Mouse (Mus musculus): ENCODE data around the gene Kdm6a. TPM values are rescaled to one million over a fixed set of nuclear protein-coding genes. Genes with fewer than 3 reads are reported as not detected.

The Kdm6a gene
- polyA plus RNA-seq, 1 experiment: not detected

DNA sequence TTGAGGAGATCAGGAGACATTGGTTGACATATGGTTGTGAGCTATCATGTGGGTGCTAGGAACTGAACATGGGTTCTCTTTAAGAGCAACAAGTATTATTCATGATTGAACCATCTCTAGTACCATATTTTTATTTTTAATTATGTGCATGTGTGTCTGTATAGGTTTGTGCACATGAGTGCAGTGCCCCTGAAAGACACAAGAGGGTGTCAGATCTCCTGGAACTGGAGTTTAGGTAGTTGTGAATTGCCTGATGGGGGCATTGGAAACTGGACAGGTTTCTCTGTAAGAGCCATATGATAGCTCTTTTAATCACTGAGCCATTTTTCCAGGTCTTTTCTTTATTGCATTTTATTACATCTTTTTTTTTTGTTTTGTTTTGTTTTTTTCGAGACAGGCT is 6.6 kb downstream of the Kdm6a start:
- WGBS: 88% methylated on average over 1 of the region's 1 CpGs
- no peak overlapping the region for H3K27ac ChIP-seq (ENCODE audit: insufficient read depth, low read depth, low read length)
- no peak for TF ChIP-seq POLR2A (IDR thresholded peaks at IDR 0.05; ENCODE audit: insufficient read depth, low read depth, low read length)
- no peak for TF ChIP-seq CTCF (IDR thresholded peaks at IDR 0.05; ENCODE audit: insufficient read depth, low read depth, low read length)
- H3K4me1 ChIP-seq (ENCODE audit: control insufficient read depth, insufficient read depth, low read length): no peaks in the 10 kb centered on the region
- no peak overlapping the region for H3K4me3 ChIP-seq (ENCODE audit: insufficient read depth, low read depth, low read length)

GRCm38 (mm10) chrX:18174831-18175230 is 12.5 kb downstream of the Kdm6a start:
- no peaks in the 10 kb centered on the region for H3K4me1 ChIP-seq (ENCODE audit: control insufficient read depth, insufficient read depth, low read length)
- 60% methylated on average over 4 of the region's 4 CpGs for WGBS
- H3K27ac ChIP-seq (ENCODE audit: insufficient read depth, low read depth, low read length): no peak overlapping the region
- no peak overlapping the region for H3K4me3 ChIP-seq (ENCODE audit: insufficient read depth, low read depth, low read length)
- TF ChIP-seq POLR2A (IDR thresholded peaks at IDR 0.05; ENCODE audit: insufficient read depth, low read depth, low read length): no peak
- TF ChIP-seq CTCF (IDR thresholded peaks at IDR 0.05; ENCODE audit: insufficient read depth, low read depth, low read length): no peak

GRCm38 (mm10) chrX:18177803-18178202 is 15.4 kb downstream of the Kdm6a start:
- Histone ChIP-seq H3K27ac (ENCODE audit: insufficient read depth, low read depth, low read length) (no peak overlapping the region), H3K4me1 (ENCODE audit: control insufficient read depth, insufficient read depth, low read length) (no peaks in the 10 kb centered on the region), H3K4me3 (ENCODE audit: insufficient read depth, low read depth, low read length) (no peak overlapping the region)
- WGBS: 85% methylated on average over 4 of the region's 4 CpGs
- TF ChIP-seq CTCF (IDR thresholded peaks at IDR 0.05; ENCODE audit: insufficient read depth, low read depth, low read length) (no peak), POLR2A (IDR thresholded peaks at IDR 0.05; ENCODE audit: insufficient read depth, low read depth, low read length) (no peak)

DNA sequence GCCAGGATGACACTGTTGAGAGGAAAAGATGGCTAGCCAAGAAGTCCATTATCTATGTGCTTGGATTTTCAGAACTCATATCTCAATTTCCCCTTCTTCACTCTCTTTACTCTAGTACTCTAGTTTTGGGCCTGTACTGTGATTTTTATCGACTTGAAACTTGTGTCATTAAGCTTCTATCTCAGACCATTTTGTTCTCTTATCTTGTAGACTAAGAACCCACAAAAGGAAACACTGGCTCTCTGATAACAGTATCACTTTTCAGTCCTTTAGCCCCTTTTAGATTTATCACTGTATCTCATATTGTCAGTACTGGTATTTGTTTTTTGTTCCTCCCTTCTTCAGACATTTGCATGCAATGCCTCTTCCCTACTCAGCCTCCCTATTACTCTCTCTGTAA is 17.1 kb downstream of the Kdm6a start:
- Histone ChIP-seq H3K4me3 (ENCODE audit: insufficient read depth, low read depth, low read length) (no peak overlapping the region), H3K27ac (ENCODE audit: insufficient read depth, low read depth, low read length) (no peak overlapping the region), H3K4me1 (ENCODE audit: control insufficient read depth, insufficient read depth, low read length) (no peaks in the 10 kb centered on the region)
- TF ChIP-seq POLR2A (IDR thresholded peaks at IDR 0.05; ENCODE audit: insufficient read depth, low read depth, low read length) (no peak), CTCF (IDR thresholded peaks at IDR 0.05; ENCODE audit: insufficient read depth, low read depth, low read length) (no peak)
- WGBS: 93% methylated on average over 1 of the region's 1 CpGs

DNA sequence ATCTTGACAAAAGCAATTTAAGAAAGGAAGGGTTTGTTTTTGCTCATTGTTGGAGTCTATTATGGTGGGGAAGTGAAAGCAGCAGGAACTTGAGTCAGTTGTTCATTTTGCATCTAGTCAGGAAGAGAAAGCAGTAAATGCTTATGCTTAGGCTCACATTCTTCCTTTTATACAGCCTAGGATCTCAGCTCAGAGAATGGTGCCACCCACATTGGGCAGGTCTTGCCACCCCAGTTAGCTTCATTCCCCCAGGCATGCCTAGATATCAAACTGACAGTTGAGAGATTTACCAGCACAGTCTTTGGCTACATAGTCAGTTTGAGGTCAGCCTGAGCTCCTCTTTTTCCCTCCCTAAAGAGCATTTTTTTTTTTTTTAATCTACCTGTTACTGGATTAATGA is 24.8 kb downstream of the Kdm6a start:
- Histone ChIP-seq H3K4me3 (ENCODE audit: insufficient read depth, low read depth, low read length) (no peak overlapping the region), H3K4me1 (ENCODE audit: control insufficient read depth, insufficient read depth, low read length) (no peaks in the 10 kb centered on the region), H3K27ac (ENCODE audit: insufficient read depth, low read depth, low read length) (no peak overlapping the region; the same call in 1 of the 2 replicates)
- no peak for TF ChIP-seq POLR2A (IDR thresholded peaks at IDR 0.05; ENCODE audit: insufficient read depth, low read depth, low read length)
- TF ChIP-seq CTCF (IDR thresholded peaks at IDR 0.05; ENCODE audit: insufficient read depth, low read depth, low read length): no peak

DNA sequence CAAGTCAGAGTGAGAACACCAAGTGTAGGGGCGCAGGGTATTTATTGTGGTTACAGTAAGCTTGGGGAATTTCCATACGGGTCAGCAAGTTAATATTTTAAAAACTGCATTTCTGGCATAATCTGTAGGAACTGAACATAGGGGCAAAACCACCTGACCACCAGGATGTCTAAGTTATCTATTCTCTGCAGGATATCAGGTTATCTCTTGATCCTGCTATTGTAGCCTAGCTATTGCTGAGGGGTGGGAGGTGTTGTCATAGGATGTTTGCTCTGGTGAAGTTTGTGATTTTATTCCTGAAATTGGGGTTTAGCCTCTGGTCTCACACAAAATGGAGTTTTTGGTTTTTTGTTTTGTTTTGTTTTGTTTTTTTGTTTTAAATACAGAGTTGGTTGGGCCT is 25.9 kb downstream of the Kdm6a start:
- TF ChIP-seq POLR2A (IDR thresholded peaks at IDR 0.05; ENCODE audit: insufficient read depth, low read depth, low read length) (no peak), CTCF (IDR thresholded peaks at IDR 0.05; ENCODE audit: insufficient read depth, low read depth, low read length) (no peak)
- Histone ChIP-seq H3K27ac (ENCODE audit: insufficient read depth, low read depth, low read length) (no peak overlapping the region), H3K4me3 (ENCODE audit: insufficient read depth, low read depth, low read length) (no peak overlapping the region), H3K4me1 (ENCODE audit: control insufficient read depth, insufficient read depth, low read length) (no peaks in the 10 kb centered on the region)
- WGBS: 98% methylated on average over 2 of the region's 2 CpGs

DNA sequence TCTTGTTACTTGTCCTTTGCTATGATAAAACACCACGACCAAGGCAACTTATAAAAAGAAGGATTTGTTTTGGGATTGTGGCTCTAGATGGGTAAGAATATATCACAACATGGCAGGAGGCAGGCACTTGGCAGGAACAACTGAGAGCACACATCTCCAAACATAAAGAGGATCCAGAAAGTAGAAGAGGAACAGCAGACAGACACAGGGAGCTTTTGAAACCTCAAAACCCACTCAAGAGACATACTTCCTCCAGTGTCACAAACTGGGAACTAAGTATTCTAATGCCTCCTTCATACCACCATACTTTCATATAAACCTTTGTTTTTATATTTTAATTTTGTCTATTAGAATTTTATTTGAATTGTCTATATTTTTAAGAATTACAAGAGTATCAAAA is 77.2 kb downstream of the Kdm6a start:
- TF ChIP-seq POLR2A (IDR thresholded peaks at IDR 0.05; ENCODE audit: insufficient read depth, low read depth, low read length) (no peak), CTCF (IDR thresholded peaks at IDR 0.05; ENCODE audit: insufficient read depth, low read depth, low read length) (no peak)
- no peak overlapping the region for H3K4me3 ChIP-seq (ENCODE audit: insufficient read depth, low read depth, low read length)
- WGBS: 72% methylated on average over 1 of the region's 1 CpGs
- H3K27ac ChIP-seq (ENCODE audit: insufficient read depth, low read depth, low read length): no peak overlapping the region
- no peaks in the 10 kb centered on the region for H3K4me1 ChIP-seq (ENCODE audit: control insufficient read depth, insufficient read depth, low read length)

DNA sequence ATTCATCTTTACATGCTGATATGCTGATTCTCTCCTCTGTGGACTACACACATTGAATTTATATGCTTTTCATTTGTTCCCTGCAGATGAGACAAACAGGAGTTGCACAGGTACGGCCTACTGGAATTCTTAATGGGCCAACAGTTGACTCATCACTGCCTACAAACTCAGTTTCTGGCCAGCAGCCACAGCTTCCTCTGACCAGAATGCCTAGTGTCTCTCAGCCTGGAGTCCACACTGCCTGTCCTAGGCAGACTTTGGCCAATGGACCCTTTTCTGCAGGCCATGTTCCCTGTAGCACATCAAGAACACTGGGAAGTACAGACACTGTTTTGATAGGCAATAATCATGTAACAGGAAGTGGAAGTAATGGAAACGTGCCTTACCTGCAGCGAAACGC is 88.2 kb downstream of the Kdm6a start:
- Histone ChIP-seq H3K4me1 (ENCODE audit: control insufficient read depth, insufficient read depth, low read length) (no peaks in the 10 kb centered on the region), H3K4me3 (ENCODE audit: insufficient read depth, low read depth, low read length) (no peak overlapping the region), H3K27ac (ENCODE audit: insufficient read depth, low read depth, low read length) (no peak overlapping the region)
- TF ChIP-seq CTCF (IDR thresholded peaks at IDR 0.05; ENCODE audit: insufficient read depth, low read depth, low read length) (no peak), POLR2A (IDR thresholded peaks at IDR 0.05; ENCODE audit: insufficient read depth, low read depth, low read length) (no peak)
- 90% methylated on average over 4 of the region's 4 CpGs for WGBS

DNA sequence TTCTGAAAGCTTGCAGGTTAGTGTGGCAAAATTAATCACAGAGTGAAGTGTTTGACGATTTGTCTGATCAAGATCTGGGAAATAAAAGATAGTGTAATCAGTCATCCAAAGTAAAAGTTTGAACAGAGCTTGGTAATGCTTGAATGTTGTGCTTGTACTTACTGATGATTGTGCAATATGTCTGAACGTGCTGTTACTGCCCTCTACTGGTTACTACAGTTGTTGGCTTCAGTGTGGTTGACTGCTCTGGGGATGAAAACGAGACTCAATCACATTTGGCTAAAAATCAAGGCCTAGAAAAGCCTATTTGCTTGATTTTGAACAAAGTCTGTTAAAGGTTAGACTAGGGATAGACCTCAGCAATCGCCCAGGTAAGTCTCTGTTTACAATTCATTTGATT is 92.4 kb downstream of the Kdm6a start:
- no peak overlapping the region for H3K4me3 ChIP-seq (ENCODE audit: insufficient read depth, low read depth, low read length)
- TF ChIP-seq POLR2A (IDR thresholded peaks at IDR 0.05; ENCODE audit: insufficient read depth, low read depth, low read length) (no peak), CTCF (IDR thresholded peaks at IDR 0.05; ENCODE audit: insufficient read depth, low read depth, low read length) (no peak)
- H3K4me1 ChIP-seq (ENCODE audit: control insufficient read depth, insufficient read depth, low read length): no peaks in the 10 kb centered on the region
- H3K27ac ChIP-seq (ENCODE audit: insufficient read depth, low read depth, low read length): no peak overlapping the region
- 20% methylated on average over 4 of the region's 4 CpGs for whole genome bisulfite sequencing

- 84% methylated on average over 8 of the region's 8 CpGs for WGBS
- TF ChIP-seq POLR2A (IDR thresholded peaks at IDR 0.05; ENCODE audit: insufficient read depth, low read depth, low read length) (no peak), CTCF (IDR thresholded peaks at IDR 0.05; ENCODE audit: insufficient read depth, low read depth, low read length) (no peak)
These were observed 95.9 kb downstream of the Kdm6a start for GRCm38 (mm10) chrX:18258238-18258809.

More at GRCm38 (mm10) chrX:18258238-18258809, 95.9 kb downstream of the Kdm6a start:
- H3K27ac ChIP-seq (ENCODE audit: insufficient read depth, low read depth, low read length): no peak overlapping the region
- H3K4me1 ChIP-seq (ENCODE audit: control insufficient read depth, insufficient read depth, low read length): no peaks in the 10 kb centered on the region
- no peak overlapping the region for H3K4me3 ChIP-seq (ENCODE audit: insufficient read depth, low read depth, low read length)

All from olfactory bulb, adult 2 months (tissue).